Mouse (Mus musculus) neural tube, embryonic 13.5 days (tissue): ENCODE measurements around the gene Creb1. TPM values are rescaled to one million over a fixed set of nuclear protein-coding genes. Genes with fewer than 3 reads are reported as not detected.
A peak's percentile ranks its signal among the peaks of the same experiment; 100 is the strongest.

ENCODE experiments used
- ATAC-seq: fragments of 200-750 bp; cut with Nextera tagmentation; 2 replicates; pipeline ENCODE4 v1.8.0; 2017; ENCODE audit warnings: low read depth, mild to moderate bottlenecking, moderate TSS enrichment, moderate library complexity
- H3K27ac ChIP-seq: fragments of 300-500 bp; sonication (generic); replicated peaks from 2 replicates; pipeline ENCODE4 v1.5.1; 2015; ENCODE audit warnings: moderate library complexity, mild to moderate bottlenecking, inconsistent platforms
- H3K27me3 ChIP-seq: fragments of 300-500 bp; sonication (generic); 2 replicates; pipeline ENCODE4 v1.6.1; 2015; ENCODE audit warnings: mild to moderate bottlenecking, inconsistent platforms
- H3K36me3 ChIP-seq: fragments of 300-500 bp; sonication (generic); 2 replicates; pipeline ENCODE4 v1.6.1; 2015; ENCODE audit warnings: mild to moderate bottlenecking, inconsistent platforms
- H3K4me1 ChIP-seq: fragments of 300-500 bp; sonication (generic); replicated peaks from 2 replicates; pipeline ENCODE4 v1.6.1; 2015; ENCODE audit warnings: inconsistent platforms
- H3K4me2 ChIP-seq: fragments of 300-500 bp; sonication (generic); 2 replicates; pipeline ENCODE4 v1.6.1; 2015; ENCODE audit warnings: inconsistent platforms, mild to moderate bottlenecking, moderate library complexity
- H3K4me3 ChIP-seq: fragments of 300-500 bp; sonication (generic); 2 replicates; pipeline ENCODE4 v1.5.1; 2015; ENCODE audit warnings: mild to moderate bottlenecking, inconsistent platforms
- H3K9ac ChIP-seq: fragments of 300-500 bp; sonication (generic); 2 replicates; pipeline ENCODE4 v1.6.1; 2015; ENCODE audit warnings: moderate library complexity, mild to moderate bottlenecking, inconsistent platforms
- H3K9me3 ChIP-seq: fragments of 300-500 bp; sonication (generic); 2 replicates; pipeline ENCODE4 v1.6.1; 2016; ENCODE audit warnings: inconsistent platforms
- WGBS: fragments of 180-500 bp; shearing (Covaris S2); methylation state at CpG from one replicate; pipeline ENCODE4 v1.1.7; 2015; 5-methylcytosine and 5-hydroxymethylcytosine counted together
- polyA plus RNA-seq: library from polyadenylated mRNA; unstranded; fragments of >200 nt; fragmentation: Nextera tagmentation; extraction: Ambion mirVana; gene quantifications from 2 replicates; pipeline ENCODE4 v1.2.1, GENCODE M21; 2015

Creb1 gene
- polyA plus RNA-seq, 1 experiment from 2014 or later: 32.0 TPM

DNA sequence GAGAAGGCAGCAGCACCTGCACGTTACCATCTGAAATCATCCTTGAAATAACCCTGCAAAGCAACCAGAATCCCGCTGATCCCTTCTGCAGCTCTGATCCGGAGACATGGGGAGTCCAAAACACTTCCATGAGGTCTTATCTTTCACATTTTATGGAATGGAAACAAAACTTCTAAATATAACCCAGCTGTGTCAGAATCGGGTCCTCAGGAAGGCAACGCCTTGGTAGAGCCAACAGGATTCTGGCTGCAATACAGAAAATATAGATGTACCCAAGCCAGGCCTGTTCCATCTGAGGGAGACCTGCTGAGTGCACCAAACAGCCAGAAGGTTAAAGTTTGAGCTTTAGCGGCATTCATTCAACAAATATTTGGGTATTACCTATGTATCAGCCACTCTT lies 9.8 kb upstream of the Creb1 start:
- WGBS: 83% methylated on average over 6 of the region's 6 CpGs
- no peaks in the 10 kb centered on the region for H3K36me3 ChIP-seq
- no peak overlapping the region for H3K4me3 ChIP-seq
- no peak for ATAC-seq
- H3K9me3 ChIP-seq: no peaks in the 10 kb centered on the region
- no peak overlapping the region for H3K27ac ChIP-seq
- H3K27me3 ChIP-seq: no peaks in the 10 kb centered on the region
- no peaks in the 10 kb centered on the region for H3K4me1 ChIP-seq
- no peak overlapping the region for H3K4me2 ChIP-seq
- no peak overlapping the region for H3K9ac ChIP-seq

DNA sequence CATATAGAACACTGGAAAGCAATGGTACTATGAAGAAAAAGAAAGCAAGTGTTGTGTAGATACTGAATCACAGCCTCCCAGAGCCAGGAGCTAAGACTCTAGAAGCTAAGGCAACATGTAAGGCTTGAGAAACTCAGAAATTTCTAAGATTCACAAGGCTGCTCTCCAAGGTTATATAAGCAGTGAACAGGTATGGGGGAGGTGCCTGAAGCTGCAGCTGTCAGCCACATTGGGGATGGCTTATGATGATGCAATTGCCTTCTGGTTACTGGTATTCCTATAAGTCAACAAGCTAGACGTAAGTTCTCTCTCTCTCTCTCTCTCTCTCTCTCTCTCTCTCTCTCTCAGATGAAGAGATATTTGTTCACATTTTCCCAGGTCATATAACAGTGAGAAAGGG lies 9.3 kb upstream of the Creb1 start:
- no peak overlapping the region for H3K4me3 ChIP-seq
- no peaks in the 10 kb centered on the region for H3K36me3 ChIP-seq
- no peaks in the 10 kb centered on the region for H3K27me3 ChIP-seq
- 93% methylated on average over 1 of the region's 1 CpGs for whole genome bisulfite sequencing
- no peak overlapping the region for H3K9ac ChIP-seq
- H3K4me1 ChIP-seq: no peaks in the 10 kb centered on the region
- no peaks in the 10 kb centered on the region for H3K9me3 ChIP-seq
- no peak overlapping the region for H3K27ac ChIP-seq
- ATAC-seq: no peak
- H3K4me2 ChIP-seq: no peak overlapping the region

DNA sequence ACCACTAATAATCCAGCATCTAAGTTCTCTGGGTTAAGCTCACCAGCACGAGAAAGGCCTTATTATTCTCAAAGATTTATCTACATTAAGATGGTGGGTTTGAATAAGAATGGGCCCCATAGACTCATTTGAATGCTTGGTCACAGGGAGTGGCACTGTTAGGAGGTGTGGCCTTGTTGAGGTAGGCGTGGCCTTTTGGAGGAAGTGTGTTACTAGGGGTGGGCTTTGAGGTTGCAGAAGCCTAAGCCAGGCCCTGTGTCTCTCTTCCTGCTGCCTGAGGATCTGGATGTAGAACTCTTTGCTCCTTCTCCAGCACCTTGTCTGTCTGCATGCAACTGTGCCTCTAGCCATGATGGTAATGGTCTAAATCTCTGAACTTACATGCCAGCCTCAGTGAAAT lies 7.8 kb upstream of the Creb1 start:
- ATAC-seq: no peak
- WGBS: 76% methylated on average over 2 of the region's 2 CpGs
- H3K27ac ChIP-seq: no peak overlapping the region
- no peaks in the 10 kb centered on the region for H3K9me3 ChIP-seq
- no peak overlapping the region for H3K4me3 ChIP-seq
- no peak overlapping the region for H3K9ac ChIP-seq
- H3K4me1 ChIP-seq: no peaks in the 10 kb centered on the region
- H3K36me3 ChIP-seq: no peaks in the 10 kb centered on the region
- no peak overlapping the region for H3K4me2 ChIP-seq
- no peaks in the 10 kb centered on the region for H3K27me3 ChIP-seq

DNA sequence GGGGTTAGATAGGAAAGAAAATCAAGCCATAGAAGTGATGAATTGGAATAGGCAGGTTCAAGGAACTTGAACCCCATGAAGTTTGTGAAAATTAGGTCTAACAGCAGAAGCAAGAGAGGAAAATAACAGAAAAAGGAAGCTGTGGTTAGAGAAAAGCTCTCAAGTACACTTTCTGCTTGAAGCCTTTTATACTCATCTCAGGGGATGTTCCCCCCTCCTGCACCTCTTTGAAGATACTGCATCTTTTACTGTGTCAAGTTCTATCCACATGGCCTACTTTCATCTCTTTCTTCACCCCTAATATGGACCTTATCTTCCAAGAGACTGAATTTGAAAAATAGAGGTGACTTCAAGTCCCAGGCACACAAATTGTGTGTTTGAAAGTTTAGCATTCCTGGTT lies 4.8 kb upstream of the Creb1 start:
- H3K27ac ChIP-seq: no peak overlapping the region

DNA sequence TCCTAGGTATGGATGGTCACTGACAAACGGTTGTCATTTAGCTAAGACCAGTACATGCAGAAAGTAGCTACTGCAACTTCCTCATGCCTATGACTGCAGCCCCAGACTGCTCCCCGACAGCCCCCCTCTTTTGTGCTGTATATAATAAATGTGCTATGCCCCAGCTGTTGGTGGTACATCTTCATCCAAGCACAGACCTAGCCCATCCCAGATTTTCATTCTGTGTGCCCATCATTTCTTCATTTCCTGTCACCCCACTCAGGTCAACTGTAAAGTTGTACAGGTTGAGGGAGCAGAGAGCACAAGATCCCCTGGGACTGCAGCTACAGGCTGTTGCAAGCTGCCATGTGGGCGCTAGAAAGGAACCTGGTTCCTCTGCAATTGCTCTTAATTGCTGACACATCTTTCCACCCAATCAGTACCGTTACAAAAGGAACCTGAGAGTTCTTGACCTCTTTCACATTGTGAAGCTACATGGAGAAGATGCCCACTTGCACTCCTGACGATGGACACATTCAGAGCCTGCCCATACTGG lies 2.6 kb upstream of the Creb1 start:
- no peak for ATAC-seq
- WGBS: 89% methylated on average over 5 of the region's 5 CpGs
- H3K4me3 ChIP-seq: no peak overlapping the region
- H3K4me1 ChIP-seq: peaks cover 19% of the 10 kb centered on the region
- no peak overlapping the region for H3K4me2 ChIP-seq
- no peaks in the 10 kb centered on the region for H3K9me3 ChIP-seq
- no peaks in the 10 kb centered on the region for H3K36me3 ChIP-seq
- no peak overlapping the region for H3K27ac ChIP-seq
- no peaks in the 10 kb centered on the region; the same call in 1 of the 2 replicates for H3K27me3 ChIP-seq
- H3K9ac ChIP-seq: no peak overlapping the region

More for the DNA sequence above, 4.8 kb upstream of the Creb1 start:
- Histone ChIP-seq H3K9ac (no peak overlapping the region), H3K27me3 (no peaks in the 10 kb centered on the region; the same call in 1 of the 2 replicates), H3K9me3 (no peaks in the 10 kb centered on the region), H3K4me2 (no peak overlapping the region), H3K36me3 (no peaks in the 10 kb centered on the region), H3K4me3 (no peak overlapping the region), H3K4me1 (peaks cover 11% of the 10 kb centered on the region)
- no peak for ATAC-seq

DNA sequence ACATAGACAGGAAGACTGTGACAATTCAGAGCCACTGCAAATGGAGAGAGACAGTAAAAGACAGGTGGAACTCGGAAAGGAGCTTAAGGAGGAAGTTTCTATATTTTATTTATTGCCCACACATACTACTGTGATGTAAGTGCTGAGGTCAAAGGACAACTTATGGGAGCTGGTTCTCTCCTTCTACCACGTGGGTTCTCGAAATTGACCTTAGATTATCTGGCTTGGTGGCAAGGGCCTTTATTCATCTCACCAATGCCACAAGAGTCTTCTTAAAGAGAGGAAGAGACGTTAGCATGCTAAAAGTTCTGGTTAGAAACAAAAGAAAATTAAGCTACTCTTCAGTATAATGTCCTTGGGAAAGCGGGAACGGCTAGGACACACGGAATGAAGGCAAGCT lies 897 bp upstream of the Creb1 start:
- Histone ChIP-seq H3K36me3 (no peaks in the 10 kb centered on the region), H3K9me3 (no peaks in the 10 kb centered on the region), H3K27ac (peak overlapping the region; percentile 100), H3K4me3 (peak overlapping the region; percentile 98), H3K4me2 (peak overlapping the region; percentile 89), H3K9ac (peak overlapping the region; percentile 98), H3K4me1 (peaks cover 35% of the 10 kb centered on the region), H3K27me3 (no peaks in the 10 kb centered on the region; the same call in 1 of the 2 replicates)
- no peak for ATAC-seq
- 20% methylated on average over 7 of the region's 7 CpGs for WGBS

DNA sequence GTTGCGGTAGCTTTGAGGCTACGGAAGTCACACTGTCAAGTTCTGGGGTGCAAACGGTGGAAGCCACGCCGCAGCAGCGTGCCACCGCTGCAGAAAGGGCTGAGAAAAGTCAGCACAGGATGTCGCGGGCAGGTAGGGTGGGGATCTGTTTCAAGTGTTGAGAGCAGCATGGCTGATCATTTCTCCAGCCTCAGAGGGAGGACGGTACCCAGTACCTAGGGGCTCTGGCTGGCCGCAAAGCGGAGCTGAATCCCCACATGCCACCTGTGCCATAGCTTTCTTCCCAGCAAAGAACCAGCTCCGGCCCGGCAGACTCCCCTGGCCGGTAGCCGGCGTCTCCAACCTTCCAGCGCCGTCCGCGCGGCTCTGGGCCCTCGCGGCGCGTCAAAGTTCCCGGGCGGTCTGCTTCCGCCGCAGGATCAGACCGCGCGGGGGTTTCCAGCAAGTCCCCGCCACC lies 350 bp upstream of the Creb1 start:
- Histone ChIP-seq H3K27ac (peak overlapping the region; percentile 100), H3K4me1 (peaks cover 36% of the 10 kb centered on the region), H3K9me3 (no peaks in the 10 kb centered on the region), H3K27me3 (no peaks in the 10 kb centered on the region; the same call in 1 of the 2 replicates), H3K4me2 (peak overlapping the region; percentile 89), H3K4me3 (peak overlapping the region; percentile 98), H3K9ac (peak overlapping the region; percentile 98), H3K36me3 (no peaks in the 10 kb centered on the region)
- under 1% methylated on average over 34 of the region's 34 CpGs for WGBS
- ATAC-seq: peak; percentile 72

DNA sequence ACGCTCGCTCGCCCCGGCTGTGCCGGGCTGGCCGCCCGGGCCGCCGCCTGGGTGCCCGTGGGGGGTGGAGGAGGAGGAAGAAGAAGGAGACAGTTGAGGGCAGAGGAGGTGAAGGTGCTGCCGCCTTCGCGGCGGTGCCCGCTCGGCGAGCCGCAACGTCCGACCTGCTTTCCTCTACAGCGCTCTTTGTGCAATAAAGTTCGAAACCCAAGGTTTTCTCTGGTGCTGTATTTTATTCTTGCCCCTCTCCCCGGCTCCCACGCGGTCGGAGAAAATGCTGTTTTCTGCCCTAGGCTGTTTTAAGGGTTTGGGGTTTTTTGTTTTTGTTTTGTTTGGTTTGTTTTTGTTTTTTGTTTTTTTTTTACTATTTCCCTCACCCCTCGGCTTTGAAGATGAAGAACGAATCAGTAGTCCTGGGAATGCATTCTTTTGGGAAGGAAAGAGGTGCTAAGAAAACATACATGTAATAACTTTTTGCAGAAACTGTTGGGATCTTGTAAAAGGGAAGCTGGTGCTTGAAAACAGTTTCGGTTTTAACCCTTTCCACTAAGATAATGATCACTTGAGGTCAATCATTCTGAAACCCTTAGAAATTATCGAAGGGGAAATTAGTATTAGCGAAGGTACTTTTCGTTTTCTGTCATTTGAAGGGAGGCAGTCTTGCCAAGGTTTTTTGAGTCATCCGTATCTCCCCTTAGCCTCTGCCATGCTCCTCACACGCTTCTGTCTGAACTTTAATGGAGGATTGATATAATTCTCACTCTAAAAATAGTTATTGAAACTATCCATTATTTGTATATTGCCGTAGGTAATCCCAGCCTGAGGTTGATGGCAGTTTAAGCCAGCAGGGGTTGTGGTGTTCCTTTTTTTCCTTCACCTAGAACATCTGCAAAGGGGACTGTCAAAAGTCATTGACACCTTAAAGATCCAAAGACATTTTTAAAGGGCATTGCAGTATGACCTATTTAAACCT lies 1.3 kb downstream of the Creb1 start:
- no peak for ATAC-seq
- Histone ChIP-seq H3K36me3 (no peaks in the 10 kb centered on the region), H3K4me3 (peak overlapping the region; percentile 98), H3K4me1 (peaks cover 47% of the 10 kb centered on the region), H3K4me2 (peak overlapping the region; percentile 86), H3K27me3 (no peaks in the 10 kb centered on the region; the same call in 1 of the 2 replicates), H3K9ac (peak overlapping the region; percentile 98), H3K9me3 (no peaks in the 10 kb centered on the region), H3K27ac (peak overlapping the region; percentile 100)
- WGBS: under 1% methylated on average over 35 of the region's 35 CpGs

DNA sequence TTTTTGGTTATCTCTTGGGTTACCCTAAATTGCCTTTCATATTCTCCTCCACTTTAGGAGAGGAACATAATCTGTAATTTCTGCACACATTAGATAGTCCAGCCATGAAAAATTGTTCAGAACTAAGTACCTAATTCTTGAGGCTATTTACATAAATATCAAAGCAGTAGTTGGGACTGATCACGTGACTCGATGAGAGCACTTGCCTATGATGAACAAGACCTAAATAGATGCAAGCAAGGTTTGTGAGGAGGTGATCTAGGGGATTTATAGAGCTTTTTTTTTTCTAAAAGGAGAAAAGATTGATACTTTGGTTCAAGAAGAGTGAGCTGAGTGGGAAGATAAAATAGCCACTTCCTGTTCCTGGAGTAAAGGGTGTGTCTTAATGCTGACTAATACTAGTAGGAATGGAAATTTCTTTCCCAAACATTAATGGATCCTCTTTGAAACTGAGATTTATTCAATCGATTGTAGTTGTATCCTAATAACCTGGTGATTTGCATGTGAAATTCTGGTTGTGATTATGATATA lies 6.5 kb downstream of the Creb1 start:
- Histone ChIP-seq H3K27me3 (no peaks in the 10 kb centered on the region), H3K27ac (no peak overlapping the region), H3K4me3 (no peak overlapping the region), H3K36me3 (no peaks in the 10 kb centered on the region), H3K4me1 (peaks cover 37% of the 10 kb centered on the region), H3K4me2 (no peak overlapping the region), H3K9ac (no peak overlapping the region), H3K9me3 (no peaks in the 10 kb centered on the region)
- ATAC-seq: no peak
- 94% methylated on average over 3 of the region's 3 CpGs for WGBS

DNA sequence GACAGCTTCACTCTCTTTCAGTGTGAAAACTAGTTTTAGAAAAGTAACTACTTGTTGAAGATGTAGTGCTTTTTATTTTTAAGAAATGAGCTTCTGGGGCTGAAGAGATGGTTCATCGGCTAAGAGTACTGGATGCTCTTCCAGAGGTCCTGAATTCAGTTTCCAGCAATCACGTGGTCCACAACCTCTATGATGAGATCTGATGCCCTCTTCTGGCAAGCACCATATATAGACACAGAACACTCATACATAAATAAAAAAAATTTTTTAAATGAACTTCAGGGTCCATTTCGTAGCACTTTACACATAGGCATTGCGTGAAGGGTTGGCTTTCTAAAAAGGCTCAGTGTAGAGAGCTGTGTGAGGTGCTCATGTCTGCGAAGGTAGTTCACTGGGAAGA lies 11.3 kb downstream of the Creb1 start:
- Histone ChIP-seq H3K9ac (no peak overlapping the region), H3K4me1 (no peaks in the 10 kb centered on the region), H3K9me3 (no peaks in the 10 kb centered on the region), H3K27ac (no peak overlapping the region), H3K4me3 (no peak overlapping the region), H3K27me3 (no peaks in the 10 kb centered on the region), H3K36me3 (no peaks in the 10 kb centered on the region), H3K4me2 (no peak overlapping the region)
- no peak for ATAC-seq
- WGBS: 83% methylated on average over 5 of the region's 5 CpGs

DNA sequence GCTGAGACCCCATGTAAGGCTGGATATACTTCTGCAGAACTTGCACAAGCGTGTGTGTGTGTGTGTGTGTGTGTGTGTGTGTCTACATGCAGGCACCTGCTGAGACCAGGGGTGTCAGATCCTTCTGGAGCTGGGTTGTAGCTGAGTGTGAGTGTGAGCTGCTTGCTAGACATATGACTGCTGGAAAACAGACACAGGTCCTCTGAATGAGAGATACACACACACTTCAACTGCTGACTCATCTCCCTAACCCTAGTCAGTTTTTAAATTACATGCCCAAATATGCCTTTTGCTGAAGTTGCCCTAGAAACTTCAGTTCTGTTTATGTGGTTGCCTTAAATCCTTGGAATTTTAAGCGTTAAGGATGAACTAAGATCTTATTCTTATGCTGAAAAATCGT lies 13.6 kb downstream of the Creb1 start:
- Histone ChIP-seq H3K9me3 (no peaks in the 10 kb centered on the region), H3K27ac (no peak overlapping the region), H3K27me3 (no peaks in the 10 kb centered on the region), H3K36me3 (no peaks in the 10 kb centered on the region), H3K9ac (no peak overlapping the region), H3K4me1 (no peaks in the 10 kb centered on the region), H3K4me2 (no peak overlapping the region), H3K4me3 (no peak overlapping the region)
- ATAC-seq: peak; percentile 36; the same call in 1 of the 2 replicates
- WGBS: 91% methylated on average over 3 of the region's 3 CpGs

DNA sequence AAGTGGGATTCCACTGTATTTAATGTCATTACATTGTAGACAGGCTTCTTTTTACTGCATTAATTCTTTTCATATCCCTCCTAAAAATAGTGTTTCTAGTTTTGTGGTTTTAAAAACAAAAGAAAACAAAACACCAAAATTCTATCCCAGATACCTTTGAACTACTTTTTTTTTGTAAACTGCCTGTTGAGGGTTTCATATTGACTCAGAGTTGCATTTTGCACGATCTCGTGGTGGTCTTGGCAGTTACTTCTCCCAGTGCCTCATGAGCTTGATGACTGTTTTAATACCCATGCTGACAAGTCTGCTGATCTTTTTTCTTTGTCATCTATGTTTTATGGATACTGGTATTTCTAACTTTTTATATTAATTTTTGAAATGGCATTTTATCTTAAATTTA lies 16.9 kb downstream of the Creb1 start:
- peaks cover 17% of the 10 kb centered on the region for H3K36me3 ChIP-seq
- no peak overlapping the region for H3K4me3 ChIP-seq
- no peak overlapping the region for H3K9ac ChIP-seq
- H3K27ac ChIP-seq: no peak overlapping the region
- ATAC-seq: no peak
- no peaks in the 10 kb centered on the region for H3K9me3 ChIP-seq
- WGBS: 85% methylated on average over 2 of the region's 2 CpGs
- H3K4me1 ChIP-seq: no peaks in the 10 kb centered on the region
- no peaks in the 10 kb centered on the region for H3K27me3 ChIP-seq
- H3K4me2 ChIP-seq: no peak overlapping the region
